Mouse (Mus musculus) neural tube, embryonic 14.5 days (tissue): ENCODE measurements around the gene Gstt1. TPM values are rescaled to one million over a fixed set of nuclear protein-coding genes. Genes with fewer than 3 reads are reported as not detected.

Source experiments
- ATAC-seq: fragments of 200-750 bp; cut with Nextera tagmentation; 2 replicates; pipeline ENCODE4 v1.8.0; 2017; ENCODE audit warnings: low read depth, mild to moderate bottlenecking, moderate TSS enrichment, moderate library complexity
- H3K27ac ChIP-seq: fragments of 300-500 bp; sonication (generic); 2 replicates; pipeline ENCODE4 v1.5.1; 2014; ENCODE audit warnings: low read depth, mild to moderate bottlenecking, control low read depth, low read length, moderate library complexity, mixed read lengths
- H3K27me3 ChIP-seq: fragments of 300-500 bp; sonication (generic); 2 replicates; pipeline ENCODE4 v1.6.1; 2014; ENCODE audit warnings: low read length; ENCODE audit not compliant: control insufficient read depth, insufficient read depth
- H3K36me3 ChIP-seq: fragments of 300-500 bp; sonication (generic); 2 replicates; pipeline ENCODE4 v1.6.1; 2014; ENCODE audit warnings: low read length, mixed read lengths; ENCODE audit not compliant: control insufficient read depth, insufficient read depth
- H3K4me1 ChIP-seq: fragments of 300-500 bp; sonication (generic); 2 replicates; pipeline ENCODE4 v1.6.1; 2014; ENCODE audit warnings: low read length; ENCODE audit not compliant: control insufficient read depth, insufficient read depth
- H3K4me2 ChIP-seq: fragments of 300-500 bp; sonication (generic); 2 replicates; pipeline ENCODE4 v1.6.1; 2014; ENCODE audit warnings: mild to moderate bottlenecking, low read depth, low read length, control low read depth
- H3K4me3 ChIP-seq: fragments of 300-500 bp; sonication (generic); 2 replicates; pipeline ENCODE4 v1.5.1; 2014; ENCODE audit warnings: low read depth, low read length, control low read depth, mixed read lengths
- H3K9ac ChIP-seq: fragments of 300-500 bp; sonication (generic); replicated peaks from 2 replicates; pipeline ENCODE4 v1.6.1; 2014; ENCODE audit warnings: low read depth, mild to moderate bottlenecking, control low read depth, low read length, mixed read lengths
- H3K9me3 ChIP-seq: fragments of 300-500 bp; sonication (generic); 2 replicates; pipeline ENCODE4 v1.6.1; 2016; ENCODE audit warnings: low read length; ENCODE audit not compliant: control insufficient read depth
- WGBS: fragments of 180-500 bp; shearing (Covaris S2); extraction: QIAGEN DNeasy Blood & Tissue Kit; methylation state at CpG from one replicate; pipeline ENCODE4 v1.1.7; 2014; 5-methylcytosine and 5-hydroxymethylcytosine counted together
- polyA plus RNA-seq: library from polyadenylated mRNA; unstranded; fragments of >200 nt; fragmentation: Nextera tagmentation; extraction: Ambion mirVana; gene quantifications from 2 replicates; pipeline ENCODE4 v1.2.1, GENCODE M21; 2014

The Gstt1 gene
- polyA plus RNA-seq, 1 experiment from 2014 or later: 11.2 TPM

GRCm38 (mm10) chr10:75834721-75835120 lies 36.3 kb upstream of the Gstt1 start:
- ATAC-seq: no peak
- H3K9me3 ChIP-seq: no peaks in the 10 kb centered on the region
- peaks cover 14% of the 10 kb centered on the region for H3K4me1 ChIP-seq
- H3K4me2 ChIP-seq: peak overlapping the region; percentile 51
- H3K27me3 ChIP-seq: peaks cover 2% of the 10 kb centered on the region; the same call in 1 of the 2 replicates
- no peaks in the 10 kb centered on the region for H3K36me3 ChIP-seq
- 14% methylated on average over 9 of the region's 9 CpGs for WGBS
- no peak overlapping the region for H3K9ac ChIP-seq
- no peak overlapping the region for H3K27ac ChIP-seq
- H3K4me3 ChIP-seq: peak overlapping the region; percentile 30

- Histone ChIP-seq H3K4me2 (peak overlapping the region; percentile 51), H3K27me3 (peaks cover 2% of the 10 kb centered on the region; the same call in 1 of the 2 replicates), H3K9me3 (no peaks in the 10 kb centered on the region), H3K4me3 (peak overlapping the region; percentile 30), H3K9ac (no peak overlapping the region; the same call in 1 of the 2 replicates), H3K27ac (no peak overlapping the region), H3K36me3 (no peaks in the 10 kb centered on the region), H3K4me1 (peaks cover 14% of the 10 kb centered on the region)
- ATAC-seq: no peak
- WGBS: 3% methylated on average over 21 of the region's 21 CpGs
Measured at GRCm38 (mm10) chr10:75834250-75834649, 35.9 kb upstream of the Gstt1 start.

- Histone ChIP-seq H3K9ac (no peak overlapping the region), H3K4me1 (peaks cover 14% of the 10 kb centered on the region), H3K9me3 (no peaks in the 10 kb centered on the region), H3K4me2 (peak overlapping the region; percentile 51), H3K27ac (no peak overlapping the region), H3K27me3 (peaks cover 2% of the 10 kb centered on the region; the same call in 1 of the 2 replicates), H3K36me3 (no peaks in the 10 kb centered on the region), H3K4me3 (peak overlapping the region; percentile 30)
- no peak for ATAC-seq
- WGBS: 15% methylated on average over 21 of the region's 21 CpGs
Measured at GRCm38 (mm10) chr10:75833456-75834080, 35.2 kb upstream of the Gstt1 start.

DNA sequence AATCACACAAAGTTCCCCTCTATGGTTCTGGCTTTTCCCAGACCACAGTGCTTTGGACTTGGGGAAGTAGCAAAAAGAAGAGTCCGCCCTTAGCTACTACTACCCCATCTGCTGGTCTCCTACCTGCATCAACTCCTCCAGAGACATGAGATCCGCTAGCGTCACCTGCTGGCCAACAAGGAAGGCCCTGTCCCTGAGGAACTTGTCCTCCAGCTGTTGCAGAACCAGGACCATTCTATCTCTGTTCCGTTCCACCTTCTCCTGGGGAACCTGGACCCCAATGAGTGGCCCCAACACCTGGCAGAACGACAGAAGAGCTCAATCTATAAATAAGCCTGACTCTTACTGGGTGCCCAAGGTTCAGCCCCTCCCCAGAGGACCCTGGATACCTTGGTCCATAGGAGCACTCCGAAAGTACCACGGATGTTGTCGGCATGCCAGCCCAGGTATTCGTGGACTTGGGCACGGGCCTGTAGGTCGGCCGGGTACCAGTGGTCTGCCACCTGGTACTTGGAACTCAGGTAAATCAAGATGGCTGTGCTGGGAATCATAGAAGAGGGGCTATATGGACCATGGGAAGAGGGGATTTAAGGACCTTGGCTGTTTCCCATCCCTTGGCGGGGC lies 34.0 kb upstream of the Gstt1 start:
- no peaks in the 10 kb centered on the region for H3K36me3 ChIP-seq
- no peak overlapping the region for H3K27ac ChIP-seq
- peaks cover 10% of the 10 kb centered on the region; the same call in 1 of the 2 replicates for H3K4me1 ChIP-seq
- H3K9ac ChIP-seq: no peak overlapping the region
- no peak overlapping the region for H3K4me3 ChIP-seq
- no peak overlapping the region for H3K4me2 ChIP-seq
- 74% methylated on average over 13 of the region's 13 CpGs for WGBS
- H3K27me3 ChIP-seq: peaks cover 2% of the 10 kb centered on the region; the same call in 1 of the 2 replicates
- H3K9me3 ChIP-seq: no peaks in the 10 kb centered on the region
- ATAC-seq: no peak

- H3K4me3 ChIP-seq: no peak overlapping the region
- 92% methylated on average over 2 of the region's 2 CpGs for WGBS
- no peak for ATAC-seq
- H3K9me3 ChIP-seq: no peaks in the 10 kb centered on the region
- H3K27ac ChIP-seq: no peak overlapping the region
- peaks cover 2% of the 10 kb centered on the region; the same call in 1 of the 2 replicates for H3K27me3 ChIP-seq
- no peak overlapping the region for H3K4me2 ChIP-seq
- peaks cover 5% of the 10 kb centered on the region; the same call in 1 of the 2 replicates for H3K4me1 ChIP-seq
- no peak overlapping the region for H3K9ac ChIP-seq
- no peaks in the 10 kb centered on the region for H3K36me3 ChIP-seq
Measured at GRCm38 (mm10) chr10:75830275-75830670, 31.9 kb upstream of the Gstt1 start.

DNA sequence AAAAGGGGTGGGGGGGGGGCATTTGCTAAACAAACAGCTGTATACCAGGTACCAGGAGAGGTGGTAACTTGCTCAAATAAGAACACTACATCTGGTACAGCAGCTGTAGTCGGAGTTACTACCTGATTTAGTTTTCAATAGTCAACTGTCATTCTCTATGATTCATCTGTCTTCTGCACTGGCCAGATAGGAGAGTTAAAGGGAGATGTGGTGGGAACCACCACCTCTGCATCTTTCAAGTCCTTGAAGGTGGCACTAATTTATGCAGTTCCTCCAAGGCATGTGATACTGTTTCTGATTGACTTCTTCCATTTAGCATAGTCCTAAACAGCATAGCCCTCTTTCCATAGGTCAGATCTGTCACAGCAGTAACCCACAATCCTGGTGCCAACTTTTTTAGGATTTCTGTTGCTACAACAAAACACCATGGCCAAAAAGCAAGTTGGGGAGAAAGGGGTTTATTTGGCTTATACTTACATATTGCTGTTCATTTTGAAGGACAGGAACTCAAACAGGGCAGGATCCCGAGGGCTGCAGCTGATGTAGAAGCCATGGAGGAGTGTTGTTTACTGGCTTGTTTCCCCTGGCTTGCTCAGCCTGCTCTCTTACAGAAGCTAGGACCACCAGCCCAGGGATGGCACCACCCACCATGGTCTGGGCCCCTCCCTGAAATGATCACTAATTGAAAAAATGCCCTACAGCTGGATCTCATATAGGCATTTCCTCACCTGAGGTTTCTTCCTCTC lies 31.3 kb upstream of the Gstt1 start:
- peaks cover 5% of the 10 kb centered on the region; the same call in 1 of the 2 replicates for H3K4me1 ChIP-seq
- no peak overlapping the region for H3K9ac ChIP-seq
- H3K4me3 ChIP-seq: no peak overlapping the region
- peaks cover 2% of the 10 kb centered on the region; the same call in 1 of the 2 replicates for H3K27me3 ChIP-seq
- no peak overlapping the region for H3K27ac ChIP-seq
- no peaks in the 10 kb centered on the region for H3K36me3 ChIP-seq
- ATAC-seq: no peak
- no peaks in the 10 kb centered on the region for H3K9me3 ChIP-seq
- H3K4me2 ChIP-seq: no peak overlapping the region
- 94% methylated on average over 2 of the region's 2 CpGs for WGBS

DNA sequence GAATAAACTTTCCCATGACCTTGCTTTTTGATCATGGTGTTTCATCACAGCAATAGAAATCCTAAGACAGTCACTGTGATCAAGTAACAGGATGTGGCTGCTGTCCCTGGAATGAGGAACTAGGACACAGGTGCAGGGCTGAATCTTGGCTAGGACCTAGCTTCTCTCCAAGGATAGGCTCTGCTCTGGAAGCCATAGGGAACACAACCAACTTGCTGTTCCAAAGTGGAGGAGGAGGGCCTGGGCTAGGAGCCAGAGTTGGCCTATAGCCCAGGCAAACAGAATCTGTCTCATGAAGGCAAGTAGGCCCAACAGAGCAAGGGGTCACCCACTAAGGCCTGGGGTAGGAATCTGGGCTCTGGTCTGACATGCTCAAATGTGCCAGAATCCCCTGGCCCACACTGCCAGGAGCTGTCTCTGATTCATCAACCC lies 30.1 kb upstream of the Gstt1 start:
- H3K36me3 ChIP-seq: no peaks in the 10 kb centered on the region
- H3K27me3 ChIP-seq: 0 out of 2 replicates have a peak, but pooled peaks cover 2% of the 10 kb centered on the region
- no peak overlapping the region for H3K4me3 ChIP-seq
- no peak overlapping the region for H3K27ac ChIP-seq
- H3K4me1 ChIP-seq: no peaks in the 10 kb centered on the region
- H3K9me3 ChIP-seq: no peaks in the 10 kb centered on the region
- no peak overlapping the region for H3K9ac ChIP-seq
- ATAC-seq: no peak
- no peak overlapping the region for H3K4me2 ChIP-seq

DNA sequence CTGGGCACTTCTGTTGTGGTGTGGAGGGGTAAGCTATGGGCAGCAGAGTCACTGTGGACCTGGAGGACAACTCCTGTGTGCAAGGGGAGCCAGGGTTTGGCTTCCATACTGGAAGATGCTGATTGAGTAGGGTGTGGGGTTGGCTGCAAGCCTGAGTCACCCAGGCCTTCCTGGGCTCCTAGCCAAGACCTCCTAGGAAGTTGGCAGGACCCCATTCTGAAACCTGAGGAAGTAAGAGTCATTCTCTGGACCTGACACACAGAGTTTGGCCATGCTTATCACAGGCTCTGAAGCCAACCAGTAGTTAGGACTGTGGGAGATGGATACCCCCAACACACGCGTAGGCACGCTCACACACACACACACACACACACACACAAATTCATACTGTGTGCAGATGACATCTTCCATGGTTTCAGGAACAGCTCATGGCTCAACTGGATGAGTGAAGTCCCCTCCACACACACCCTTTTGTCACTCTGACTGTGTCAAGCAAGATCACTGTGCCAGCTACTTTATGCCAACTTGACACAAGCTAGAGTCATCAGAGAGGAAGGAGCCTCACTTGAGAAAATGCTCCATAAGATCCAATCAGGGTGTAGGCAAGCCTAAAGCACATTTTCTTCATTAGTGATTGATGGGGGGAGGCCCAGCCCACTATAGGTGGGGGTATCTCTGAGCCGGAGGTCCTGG lies 29.4 kb upstream of the Gstt1 start:
- ATAC-seq: no peak
- H3K4me2 ChIP-seq: no peak overlapping the region
- no peaks in the 10 kb centered on the region for H3K36me3 ChIP-seq
- H3K9ac ChIP-seq: no peak overlapping the region
- WGBS: 88% methylated on average over 4 of the region's 4 CpGs
- H3K4me3 ChIP-seq: no peak overlapping the region
- no peaks in the 10 kb centered on the region for H3K4me1 ChIP-seq
- no peaks in the 10 kb centered on the region for H3K27me3 ChIP-seq
- H3K9me3 ChIP-seq: no peaks in the 10 kb centered on the region
- H3K27ac ChIP-seq: no peak overlapping the region
